Mouse (Mus musculus): ENCODE results near the gene Actrt1. TPM values are rescaled to one million over a fixed set of nuclear protein-coding genes. Genes with fewer than 3 reads are reported as not detected.

Actrt1 gene
- not detected for total RNA-seq (2023)

DNA sequence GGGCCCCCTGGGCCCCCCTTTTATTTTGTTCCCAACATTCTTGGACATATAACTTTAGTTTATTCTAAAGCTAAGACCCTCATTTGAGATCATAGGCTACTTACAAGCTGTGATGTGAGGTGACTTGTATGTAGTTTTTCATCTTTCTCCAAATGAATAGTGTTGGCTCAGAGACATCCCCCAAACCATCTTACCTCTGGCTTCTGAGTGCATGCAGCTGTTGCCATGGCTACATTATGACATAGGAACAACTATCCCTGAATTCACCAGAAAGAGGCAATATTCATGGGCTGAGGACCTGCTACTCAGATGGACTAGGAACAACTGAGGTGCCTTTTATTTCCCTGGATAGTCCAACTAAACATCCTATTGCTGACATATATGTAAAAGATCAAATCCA, at the start of gene Actrt1:
TSS of gene Actrt1 (plus strand) at position 301 of the 400 bp plus-strand sequence.

